Mouse (Mus musculus): ENCODE measurements around the gene Agrn.
"Not testable (repeated sequence)": the region's sequence is repeated elsewhere in the genome, so short reads cannot be mapped to it uniquely, and the experiment has no call there.

Gene Agrn

DNA sequence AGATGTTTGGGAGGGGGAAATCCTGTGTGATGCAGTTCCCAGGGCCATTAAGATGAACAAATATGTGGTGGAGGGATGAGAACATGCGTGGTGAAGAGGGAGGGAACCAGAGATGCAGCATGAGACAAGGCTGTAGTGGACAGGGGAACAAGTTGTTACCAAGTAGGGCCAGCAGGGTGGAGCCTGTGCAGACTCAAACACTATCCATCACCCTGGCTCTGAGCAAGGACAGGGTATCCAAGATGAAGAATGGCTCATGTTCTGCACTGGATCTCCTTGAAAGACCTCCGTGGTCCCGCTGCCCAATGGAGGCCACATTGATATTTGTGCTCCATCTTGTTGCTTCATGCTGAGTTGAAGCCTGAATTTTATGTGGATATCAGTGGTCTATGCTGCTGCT is 42.5 kb downstream of the Agrn start:
- in situ Hi-C loops (cut with MboI, MseI) = no loop called here

GRCm38 (mm10) chr4:156150887-156151286 is 46.4 kb downstream of the Agrn start:
- in situ Hi-C loops (cut with MboI, MseI) = not testable (repeated sequence)

DNA sequence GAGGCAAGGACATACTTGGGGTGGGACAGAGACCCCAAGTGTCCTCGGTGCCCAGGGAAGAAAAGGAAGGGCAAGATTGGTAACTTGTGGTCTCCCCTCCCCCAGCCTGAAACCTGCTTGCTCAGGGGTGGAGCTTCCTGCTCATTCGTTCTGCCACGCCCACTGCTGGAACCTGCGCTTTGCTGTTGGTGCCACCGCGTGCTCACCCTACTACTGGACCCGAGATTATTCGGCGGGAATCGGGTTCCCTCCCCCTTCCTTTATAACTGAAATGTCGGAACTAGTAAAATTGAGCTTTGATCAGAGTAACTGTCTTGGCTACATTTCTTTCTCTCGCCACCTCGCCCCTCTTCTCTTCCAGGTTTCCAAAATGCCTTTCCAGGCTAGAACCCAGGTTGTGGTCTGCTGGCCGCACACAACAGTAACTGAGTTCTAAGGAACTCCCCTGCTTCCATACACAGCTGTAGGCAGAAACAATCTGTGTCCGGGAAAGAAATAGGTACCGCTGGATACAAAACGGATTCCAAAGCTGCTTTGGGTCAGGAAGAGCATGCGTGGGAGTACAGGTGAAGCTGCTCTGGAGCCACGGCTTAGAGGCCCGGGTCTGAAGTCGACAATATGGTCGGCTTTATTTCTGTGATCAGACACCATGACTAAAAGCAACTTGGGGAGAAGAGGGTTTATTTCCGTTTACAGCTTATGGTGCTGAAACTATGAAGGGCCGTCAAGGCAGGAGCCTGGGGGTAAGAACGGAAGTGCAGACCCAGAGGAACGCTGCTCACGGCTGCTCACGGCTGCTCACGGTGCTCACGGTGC is 60.8 kb downstream of the Agrn start:
- in situ Hi-C loops (cut with MboI, MseI) = loop anchor here (5.0 kb wide), 1 partner anchor 79 kb away; the partner anchor contains the start of gene Ttll10

GRCm38 (mm10) chr4:156135801-156136200 is 61.5 kb downstream of the Agrn start:
- in situ Hi-C loops (cut with MboI, MseI) = loop anchor here (5.0 kb wide), 1 partner anchor 78 kb away; the partner anchor contains the start of gene Ttll10

- in situ Hi-C loops (cut with MboI, MseI) = loop anchor here (5.0 kb wide), 1 partner anchor 78 kb away; the partner anchor contains the start of gene Ttll10
Measured at GRCm38 (mm10) chr4:156135112-156135511, 62.2 kb downstream of the Agrn start.

DNA sequence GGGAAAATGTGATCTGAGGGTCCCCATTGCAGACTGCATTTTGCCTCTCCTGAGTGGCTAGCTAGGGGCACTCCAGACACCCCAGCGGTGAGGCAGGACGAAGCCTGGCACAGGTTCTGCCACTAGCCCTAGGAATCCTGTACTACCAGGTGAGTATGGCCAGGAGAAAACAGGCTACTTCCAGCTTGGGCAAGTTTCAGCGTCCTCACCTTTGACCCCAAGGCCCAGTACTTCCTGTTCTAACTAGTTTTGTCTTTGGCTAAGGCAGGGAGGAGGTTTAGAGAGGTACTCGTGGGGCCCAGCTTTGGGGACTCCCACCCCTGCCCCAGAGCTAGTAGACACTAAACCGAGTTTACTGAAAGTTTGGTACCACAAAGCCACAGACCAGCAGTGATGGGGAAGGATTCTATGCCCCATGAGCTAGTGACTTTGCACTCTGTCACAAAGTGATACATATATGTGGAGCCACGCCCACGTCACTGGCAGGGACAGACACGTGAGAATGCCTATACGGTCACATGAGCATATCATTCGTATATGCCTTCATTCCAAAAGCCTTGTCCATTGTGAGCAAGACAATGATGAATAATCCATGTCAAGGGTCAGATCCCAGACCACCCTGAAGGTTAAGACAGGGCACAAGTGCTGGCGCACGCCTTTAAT is 63.2 kb downstream of the Agrn start:
- in situ Hi-C loops (cut with MboI, MseI) = no loop called here

- in situ Hi-C loops (cut with MboI, MseI) = no loop called here
Measured at GRCm38 (mm10) chr4:156133334-156133733, 64.0 kb downstream of the Agrn start.

DNA sequence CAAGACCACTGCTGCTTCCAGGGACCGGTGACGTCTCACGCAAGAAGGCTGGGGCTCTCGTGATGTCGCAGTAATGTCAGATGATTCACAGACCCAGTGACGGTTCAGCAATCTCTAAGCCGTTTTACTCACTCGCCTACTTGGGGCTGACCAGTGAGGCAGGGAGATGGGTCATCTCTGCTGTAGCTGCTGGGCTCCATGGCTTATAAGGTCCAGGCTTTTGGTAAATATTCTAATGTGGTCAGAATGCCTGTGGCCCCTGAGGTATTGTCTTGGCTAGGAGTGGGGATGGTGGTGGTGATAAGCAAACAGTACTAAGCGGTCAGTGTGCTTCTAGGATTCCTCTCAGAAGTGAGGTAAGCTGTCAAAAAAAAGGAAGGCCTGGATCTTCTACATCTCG is 66.3 kb downstream of the Agrn start:
- in situ Hi-C loops (cut with MboI, MseI) = no loop called here

DNA sequence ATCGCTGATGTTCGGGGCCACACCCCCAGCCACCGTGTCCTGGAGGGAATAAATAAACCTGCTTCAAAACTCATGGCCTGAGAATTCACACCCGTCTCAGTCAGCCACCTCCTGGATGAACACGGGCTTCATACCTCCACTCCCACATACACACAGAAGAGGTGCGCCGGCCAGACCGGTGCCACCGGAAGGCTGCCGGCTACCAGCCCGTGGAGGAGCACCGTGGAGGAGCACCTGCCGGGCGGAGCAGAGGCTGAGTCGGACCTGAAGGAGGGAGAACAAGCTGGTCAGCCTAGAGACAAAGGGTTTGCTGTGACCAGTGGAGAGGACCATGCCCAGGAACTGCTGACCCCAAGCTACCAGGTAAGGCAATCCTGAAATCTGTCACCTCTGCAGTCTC is 66.9 kb downstream of the Agrn start, which contains the start of gene Rnf223:
Gene Rnf223, plus strand, starts transcription at position 78 of the 400 bp plus-strand sequence.
- in situ Hi-C loops (cut with MboI, MseI) = no loop called here

DNA sequence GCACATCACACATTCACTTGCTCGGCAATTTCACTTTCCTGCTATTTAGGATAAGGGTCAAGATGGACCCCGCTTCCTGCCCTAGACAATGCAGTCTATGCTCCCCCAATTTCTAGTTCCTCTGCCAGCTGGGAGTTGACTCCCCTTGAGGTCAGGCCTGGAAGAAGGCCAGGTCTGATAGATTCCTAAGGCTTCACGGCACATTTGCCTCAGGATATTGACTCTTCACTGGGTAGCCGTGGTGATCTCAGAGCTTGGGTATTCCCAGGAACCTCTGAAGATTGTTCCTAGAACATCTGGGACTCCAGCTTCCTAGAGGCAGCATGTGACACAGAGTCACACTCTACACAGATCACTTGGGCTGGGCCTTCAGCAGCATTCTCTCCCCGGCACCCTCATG is 68.5 kb downstream of the Agrn start:
- in situ Hi-C loops (cut with MboI, MseI) = loop anchor here (5.0 kb wide), 1 partner anchor 99 kb away; no protein-coding TSS in a partner anchor

DNA sequence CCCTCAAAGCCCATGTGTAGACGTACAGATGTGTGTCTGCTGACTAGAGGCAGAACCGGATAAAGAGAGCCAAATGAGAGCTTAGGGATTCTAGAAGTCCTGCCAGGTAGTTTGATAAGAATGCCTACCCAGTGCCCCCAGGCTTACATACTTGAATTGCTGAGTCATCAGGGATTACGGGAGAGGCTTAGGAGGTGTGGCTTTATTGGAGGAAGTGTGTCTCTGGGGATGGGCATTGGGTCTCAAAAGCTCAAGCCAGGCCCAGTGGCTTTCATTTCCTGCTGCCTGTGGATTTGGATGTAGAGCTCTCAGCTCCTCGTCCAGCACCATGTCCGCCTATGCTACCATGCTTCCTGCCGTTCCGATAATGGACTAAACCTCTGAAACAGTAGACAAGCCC is 70.4 kb downstream of the Agrn start:
- in situ Hi-C loops (cut with MboI, MseI) = loop anchor here (5.0 kb wide), 1 partner anchor 100 kb away; no protein-coding TSS in a partner anchor

GRCm38 (mm10) chr4:156125393-156125792 is 71.9 kb downstream of the Agrn start:
- in situ Hi-C loops (cut with MboI, MseI) = loop anchor here (5.0 kb wide), 1 partner anchor 102 kb away; no protein-coding TSS in a partner anchor

DNA sequence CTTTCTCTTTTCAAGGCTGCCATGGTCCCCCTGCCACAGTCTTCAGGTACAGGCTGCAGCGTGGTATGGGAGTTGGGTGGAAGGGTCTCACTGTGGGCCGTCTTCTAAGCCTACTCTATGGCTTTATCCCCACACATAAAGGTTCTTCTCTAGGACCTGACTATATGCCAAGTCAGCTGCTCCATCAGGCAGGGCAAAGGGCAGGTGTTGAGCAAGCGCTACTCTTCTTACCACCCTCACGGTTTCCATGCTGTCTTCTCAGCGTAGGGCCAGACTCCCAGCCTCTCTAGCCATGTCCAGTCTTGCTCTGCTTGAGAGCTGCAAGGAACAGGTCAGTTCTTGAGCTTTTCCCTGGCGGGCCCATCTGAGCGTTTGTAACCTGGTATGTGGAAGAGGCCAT is 73.2 kb downstream of the Agrn start:
- in situ Hi-C loops (cut with MboI, MseI) = no loop called here

Data from T-helper 2 cell (primary cell).